13 mouse cellular contexts compared by ENCODE assay signal in genomic region chr14:59205461-59205860, GRCm38 (mm10). TPM values are rescaled to one million over a fixed set of nuclear protein-coding genes. Genes with fewer than 3 reads are reported as not detected.
A peak's percentile ranks its signal among the peaks of the same experiment; 100 is the strongest.
DNase-seq lines count a peak whose midpoint lies in the region; ATAC-seq and TF ChIP-seq lines count a peak whose summit lies in the region.
"Had no signal": no experiment of that assay in that cellular context is flagged by ENCODE, and none has a peak within 500 bp of the region (broad histone marks: within the 10 kb centered on the region; RNA-seq: fewer than 3 reads in every experiment).

No protein-coding gene starts in this region.

- TF ChIP-seq CTCF in ES-Bruce4 (IDR thresholded peaks at IDR 0.05; ENCODE audit: low read depth, low read length): no peak

- peaks cover 1% of the 10 kb centered on the region for H3K4me1 ChIP-seq in ES-Bruce4 (ENCODE audit: control insufficient read depth, insufficient read depth, low read length)
- H3K4me1 ChIP-seq in embryonic facial prominence, embryonic 10.5 days: peaks cover 59% of the 10 kb centered on the region
- peaks cover 6% of the 10 kb centered on the region for H3K4me1 ChIP-seq in hindbrain, embryonic 11.5 days (replicated peaks; ENCODE audit: control insufficient read depth, insufficient read depth, low read length)
- peaks cover 48% of the 10 kb centered on the region for H3K4me1 ChIP-seq in midbrain, embryonic 12.5 days

- H3K36me3 ChIP-seq in ES-Bruce4 (ENCODE audit: control insufficient read depth, insufficient read depth, low read length, poor library complexity, severe bottlenecking): no peaks in the 10 kb centered on the region
- H3K36me3 ChIP-seq in embryonic facial prominence, embryonic 10.5 days (replicated peaks): peaks cover 10% of the 10 kb centered on the region
- no peaks in the 10 kb centered on the region for H3K36me3 ChIP-seq in hindbrain, embryonic 11.5 days (ENCODE audit: control insufficient read depth, insufficient read depth, low read length)
- peaks cover 6% of the 10 kb centered on the region; the same call in 1 of the 2 replicates for H3K36me3 ChIP-seq in midbrain, embryonic 12.5 days

- H3K27ac ChIP-seq in ES-Bruce4 (ENCODE audit: insufficient read depth, low read length): 0 out of 2 replicates have a peak overlapping the region, but pooled peaks have one; percentile 6
- peak overlapping the region; percentile 75 for H3K27ac ChIP-seq in embryonic facial prominence, embryonic 10.5 days (replicated peaks)
- H3K27ac ChIP-seq in hindbrain, embryonic 11.5 days (ENCODE audit: low read depth, low read length): peak overlapping the region; percentile 19; the same call in 1 of the 2 replicates
- H3K27ac ChIP-seq in midbrain, embryonic 12.5 days (replicated peaks): peak overlapping the region; percentile 78

- H3K27me3 ChIP-seq in ES-Bruce4 (ENCODE audit: control insufficient read depth, insufficient read depth, low read length, poor library complexity, severe bottlenecking): no peaks in the 10 kb centered on the region
- H3K27me3 ChIP-seq in embryonic facial prominence, embryonic 10.5 days (replicated peaks; ENCODE audit: low read depth, poor library complexity, severe bottlenecking): no peaks in the 10 kb centered on the region
- H3K27me3 ChIP-seq in hindbrain, embryonic 11.5 days (ENCODE audit: control insufficient read depth, insufficient read depth, low read length): no peaks in the 10 kb centered on the region
- H3K27me3 ChIP-seq in midbrain, embryonic 12.5 days: no peaks in the 10 kb centered on the region
- H3K27me3 ChIP-seq: heart, embryonic 12.5 days had no signal

- WGBS in embryonic facial prominence, embryonic 10.5 days: 26% methylated on average over 7 of the region's 7 CpGs
- 28% methylated on average over 7 of the region's 7 CpGs for WGBS in hindbrain, embryonic 11.5 days
- 15% methylated on average over 7 of the region's 7 CpGs for WGBS in midbrain, embryonic 12.5 days

- H3K4me2 ChIP-seq in hindbrain, embryonic 11.5 days (replicated peaks; ENCODE audit: low read depth, low read length): peak overlapping the region; percentile 17; the same call in 1 of the 2 replicates
- H3K4me2 ChIP-seq in midbrain, embryonic 12.5 days (replicated peaks): peak overlapping the region; percentile 60
- H3K4me2 ChIP-seq: heart, embryonic 12.5 days had no signal

- no peak for ATAC-seq in hindbrain, embryonic 11.5 days (ENCODE audit: low FRiP score)
- no peak for ATAC-seq in midbrain, embryonic 12.5 days (ENCODE audit: low FRiP score, low read depth)
- ATAC-seq in megakaryocyte, adult 5-6 weeks (ENCODE audit: poor library complexity, severe bottlenecking): no peak

- no peak overlapping the region for H3K4me3 ChIP-seq in ES-Bruce4 (ENCODE audit: low read depth, low read length)
- peak overlapping the region; percentile 37; the same call in 1 of the 2 replicates for H3K4me3 ChIP-seq in embryonic facial prominence, embryonic 10.5 days
- no peak overlapping the region for H3K4me3 ChIP-seq in hindbrain, embryonic 11.5 days (ENCODE audit: low read depth, low read length)
- H3K4me3 ChIP-seq in midbrain, embryonic 12.5 days: peak overlapping the region; percentile 20
- H3K4me3 ChIP-seq: heart, embryonic 12.5 days had no signal

- H3K9ac ChIP-seq in ES-Bruce4 (ENCODE audit: low read depth, poor library complexity, severe bottlenecking): 0 out of 2 replicates have a peak overlapping the region, but pooled peaks have one; percentile 2
- H3K9ac ChIP-seq in hindbrain, embryonic 11.5 days (ENCODE audit: low read depth, low read length): peak overlapping the region; percentile 38; the same call in 1 of the 2 replicates
- peak overlapping the region; percentile 43 for H3K9ac ChIP-seq in midbrain, embryonic 12.5 days (replicated peaks)
- H3K9ac ChIP-seq: heart, embryonic 12.5 days had no signal

- TF ChIP-seq POLR2A in ES-Bruce4 (IDR thresholded peaks at IDR 0.05; ENCODE audit: insufficient read depth, low read length): no peak

- H3K9me3 ChIP-seq in ES-Bruce4 (replicated peaks; ENCODE audit: control insufficient read depth, insufficient read depth, low read length, poor library complexity, severe bottlenecking): no peaks in the 10 kb centered on the region
- no peaks in the 10 kb centered on the region for H3K9me3 ChIP-seq in embryonic facial prominence, embryonic 10.5 days
- no peaks in the 10 kb centered on the region for H3K9me3 ChIP-seq in hindbrain, embryonic 11.5 days (ENCODE audit: control insufficient read depth, low read length)
- H3K9me3 ChIP-seq in midbrain, embryonic 12.5 days: no peaks in the 10 kb centered on the region
- H3K9me3 ChIP-seq: heart, embryonic 12.5 days had no signal

- DNase-seq in embryonic facial prominence, embryonic 10.5 days (ENCODE audit: low spot score): no peak
- peak; percentile 44 for DNase-seq in hindbrain, embryonic 11.5 days (ENCODE audit: low spot score)
- DNase-seq in thymus, adult 18-20 months: no peak
- DNase-seq in adrenal gland, postnatal 10 days: no peak
- DNase-seq in thymus, postnatal 4 days: no peak
- DNase-seq: cerebellum, postnatal 25 days; kidney, adult 11 months; lung, adult 2 months had no signal

- no peak for TF ChIP-seq EP300 in ES-Bruce4 (IDR thresholded peaks at IDR 0.05; ENCODE audit: insufficient read depth, low read depth, low read length)

RNA-seq across cellular contexts. Expression of gene Rcbtb1, which starts 4.5 kb away (rescaled TPM):
- 53.9 and 58.6 TPM in 2 replicates for polyA plus RNA-seq in ES-Bruce4 (2011; ENCODE audit: insufficient read depth, insufficient read length, low read depth, missing spikeins)
- polyA plus RNA-seq in embryonic facial prominence, embryonic 10.5 days (2016; fragmentation: Nextera tagmentation; extraction: Ambion mirVana): 121 and 123 TPM in 2 replicates
- 103 and 107 TPM in 2 replicates for polyA plus RNA-seq in hindbrain, embryonic 11.5 days (2014; fragmentation: Nextera tagmentation; extraction: Ambion mirVana)
- polyA plus RNA-seq in midbrain, embryonic 12.5 days (2016; fragmentation: Nextera tagmentation; extraction: Ambion mirVana): 121 and 122 TPM in 2 replicates
- 10 to 100 TPM; 26.6 to 32.9 TPM for total RNA-seq in adrenal gland, postnatal 10 days (2021)
- total RNA-seq in megakaryocyte, adult 5-6 weeks (2015): 28.0 and 32.7 TPM in 2 replicates
- total RNA-seq in megakaryocyte, adult 5-6 weeks (2017): 16.7 and 19.7 TPM in 2 replicates

RNA-seq across cellular contexts. Expression of gene Gm5142, which starts 26.9 kb away (rescaled TPM):
- not detected in 2 replicates for polyA plus RNA-seq in ES-Bruce4 (2011; ENCODE audit: insufficient read depth, insufficient read length, low read depth, missing spikeins)
- not detected in 2 replicates for polyA plus RNA-seq in embryonic facial prominence, embryonic 10.5 days (2016; fragmentation: Nextera tagmentation; extraction: Ambion mirVana)
- not detected in 2 replicates for polyA plus RNA-seq in hindbrain, embryonic 11.5 days (2014; fragmentation: Nextera tagmentation; extraction: Ambion mirVana)
- not detected in 2 replicates for polyA plus RNA-seq in midbrain, embryonic 12.5 days (2016; fragmentation: Nextera tagmentation; extraction: Ambion mirVana)
- total RNA-seq in adrenal gland, postnatal 10 days (2021): not detected
- not detected in 2 replicates for total RNA-seq in megakaryocyte, adult 5-6 weeks (2015)
- not detected in 2 replicates for total RNA-seq in megakaryocyte, adult 5-6 weeks (2017)
- total RNA-seq: layer of hippocampus, postnatal 10 days had no signal
- polyA plus RNA-seq: heart, embryonic 12.5 days; lung, adult 2 months had no signal

RNA-seq across cellular contexts. Expression of gene Gm6904, which starts 54.6 kb away (rescaled TPM):
- not detected in 2 replicates for polyA plus RNA-seq in ES-Bruce4 (2011; ENCODE audit: insufficient read depth, insufficient read length, low read depth, missing spikeins)
- not detected in 2 replicates for polyA plus RNA-seq in embryonic facial prominence, embryonic 10.5 days (2016; fragmentation: Nextera tagmentation; extraction: Ambion mirVana)
- polyA plus RNA-seq in hindbrain, embryonic 11.5 days (2014; fragmentation: Nextera tagmentation; extraction: Ambion mirVana): 0.17 TPM in 1 of 2 replicates, not detected in the other
- polyA plus RNA-seq in midbrain, embryonic 12.5 days (2016; fragmentation: Nextera tagmentation; extraction: Ambion mirVana): not detected in 2 replicates
- not detected for total RNA-seq in adrenal gland, postnatal 10 days (2021)
- 1.4 TPM in 1 of 2 replicates, not detected in the other for total RNA-seq in megakaryocyte, adult 5-6 weeks (2015)
- total RNA-seq in megakaryocyte, adult 5-6 weeks (2017): not detected in 2 replicates
- total RNA-seq: layer of hippocampus, postnatal 10 days had no signal
- polyA plus RNA-seq: heart, embryonic 12.5 days; lung, adult 2 months had no signal

Comparison
In these comparisons a context has a peak if more than half of its experiments do, and no peak if none do; other contexts are left out.
1. H3K27ac ChIP-seq: peak in every context shown above with its lines; median percentile 78 in midbrain, embryonic 12.5 days; 75 in embryonic facial prominence, embryonic 10.5 days; 19 in hindbrain, embryonic 11.5 days; 6 in ES-Bruce4.
2. H3K4me3 ChIP-seq: peak in embryonic facial prominence, embryonic 10.5 days (single experiment) and midbrain, embryonic 12.5 days (single experiment); none in ES-Bruce4 (single experiment) and hindbrain, embryonic 11.5 days (single experiment).
3. Peak in every context shown above with its lines, with median percentiles within 50 percentile points of each other: H3K9ac ChIP-seq.